ENCODE assay signal across 22 mouse cellular contexts in genomic region chr7:130340412-130341152, GRCm38 (mm10).
DNase-seq lines count a peak whose midpoint lies in the region; ATAC-seq and TF ChIP-seq lines count a peak whose summit lies in the region.
"Had no signal": no experiment of that assay in that cellular context is flagged by ENCODE, and none has a peak within 500 bp of the region (broad histone marks: within the 10 kb centered on the region; RNA-seq: fewer than 3 reads in every experiment).

No protein-coding gene starts in this region.

- H3K9ac ChIP-seq in midbrain, postnatal 0 days (replicated peaks; ENCODE audit: low read length, poor library complexity, severe bottlenecking): no peak overlapping the region
- no peak overlapping the region for H3K9ac ChIP-seq in embryonic facial prominence, embryonic 15.5 days
- no peak overlapping the region for H3K9ac ChIP-seq in stomach, embryonic 16.5 days (ENCODE audit: low read length)
- H3K9ac ChIP-seq: forebrain, postnatal 0 days; heart, embryonic 13.5 days; limb, embryonic 12.5 days; midbrain, embryonic 15.5 days had no signal

- H3K27me3 ChIP-seq in heart, embryonic 10.5 days (ENCODE audit: insufficient read depth, poor library complexity, severe bottlenecking): no peaks in the 10 kb centered on the region
- peaks cover 6% of the 10 kb centered on the region; the same call in 1 of the 2 replicates for H3K27me3 ChIP-seq in midbrain, embryonic 10.5 days (ENCODE audit: low read depth, poor library complexity, severe bottlenecking)
- no peaks in the 10 kb centered on the region for H3K27me3 ChIP-seq in midbrain, postnatal 0 days (ENCODE audit: insufficient read depth, low read length)
- H3K27me3 ChIP-seq in embryonic facial prominence, embryonic 15.5 days: no peaks in the 10 kb centered on the region
- no peaks in the 10 kb centered on the region for H3K27me3 ChIP-seq in stomach, embryonic 16.5 days (ENCODE audit: control insufficient read depth, insufficient read depth, low read length)
- H3K27me3 ChIP-seq: limb, embryonic 12.5 days; midbrain, embryonic 15.5 days had no signal

- H3K4me1 ChIP-seq in heart, embryonic 10.5 days: no peaks in the 10 kb centered on the region
- H3K4me1 ChIP-seq in midbrain, embryonic 10.5 days: peaks cover 14% of the 10 kb centered on the region
- H3K4me1 ChIP-seq in midbrain, postnatal 0 days (ENCODE audit: insufficient read depth, low read length): no peaks in the 10 kb centered on the region
- 0 out of 2 replicates have a peak, but pooled peaks cover 6% of the 10 kb centered on the region for H3K4me1 ChIP-seq in embryonic facial prominence, embryonic 15.5 days
- H3K4me1 ChIP-seq in stomach, embryonic 16.5 days (ENCODE audit: control insufficient read depth, insufficient read depth, low read length): 0 out of 2 replicates have a peak, but pooled peaks cover 2% of the 10 kb centered on the region
- H3K4me1 ChIP-seq: heart, embryonic 13.5 days; megakaryocyte, embryonic 14.5 days; midbrain, embryonic 15.5 days had no signal

- H3K27ac ChIP-seq in heart, embryonic 10.5 days: no peak overlapping the region
- peak overlapping the region; percentile 46; the same call in 1 of the 2 replicates for H3K27ac ChIP-seq in midbrain, embryonic 10.5 days (replicated peaks)
- H3K27ac ChIP-seq in midbrain, postnatal 0 days (ENCODE audit: low read depth, low read length): no peak overlapping the region; the same call in 1 of the 2 replicates
- H3K27ac ChIP-seq in embryonic facial prominence, embryonic 15.5 days (replicated peaks): peak overlapping the region; percentile 70
- H3K27ac ChIP-seq in stomach, embryonic 16.5 days (ENCODE audit: low read length): peak overlapping the region; percentile 76
- H3K27ac ChIP-seq: heart, embryonic 13.5 days; limb, embryonic 12.5 days; midbrain, embryonic 15.5 days had no signal

- no peaks in the 10 kb centered on the region for H3K9me3 ChIP-seq in heart, embryonic 10.5 days
- H3K9me3 ChIP-seq in midbrain, embryonic 10.5 days (replicated peaks): no peaks in the 10 kb centered on the region
- no peaks in the 10 kb centered on the region for H3K9me3 ChIP-seq in midbrain, postnatal 0 days (ENCODE audit: low read length)
- H3K9me3 ChIP-seq in embryonic facial prominence, embryonic 15.5 days (replicated peaks): no peaks in the 10 kb centered on the region
- no peaks in the 10 kb centered on the region for H3K9me3 ChIP-seq in stomach, embryonic 16.5 days (replicated peaks; ENCODE audit: control insufficient read depth, low read length)
- H3K9me3 ChIP-seq: heart, embryonic 13.5 days; limb, embryonic 12.5 days; midbrain, embryonic 15.5 days had no signal

- no peak for ATAC-seq in midbrain, postnatal 0 days (ENCODE audit: low FRiP score)
- peak; percentile 70; the same call in 1 of the 2 replicates for ATAC-seq in embryonic facial prominence, embryonic 15.5 days (ENCODE audit: insufficient number of reproducible peaks, low FRiP score, low TSS enrichment, low read depth)
- ATAC-seq in stomach, embryonic 16.5 days (ENCODE audit: insufficient read depth, low FRiP score): peak; percentile 60
- ATAC-seq: activated CD4-positive, CD25-positive, alpha-beta regulatory T cell, adult 4 months; CD4-positive, CD25-positive, alpha-beta regulatory T cell, adult 4 months; forebrain, postnatal 0 days; lung, postnatal 0 days; midbrain, embryonic 15.5 days had no signal

- H3K4me2 ChIP-seq in midbrain, postnatal 0 days (ENCODE audit: low read depth, low read length, poor library complexity, severe bottlenecking): no peak overlapping the region
- no peak overlapping the region for H3K4me2 ChIP-seq in embryonic facial prominence, embryonic 15.5 days (replicated peaks)
- H3K4me2 ChIP-seq in stomach, embryonic 16.5 days (ENCODE audit: low read depth, low read length): no peak overlapping the region
- H3K4me2 ChIP-seq: heart, embryonic 13.5 days; limb, embryonic 12.5 days; midbrain, embryonic 15.5 days had no signal

- H3K36me3 ChIP-seq in heart, embryonic 10.5 days: no peaks in the 10 kb centered on the region
- no peaks in the 10 kb centered on the region for H3K36me3 ChIP-seq in midbrain, embryonic 10.5 days
- H3K36me3 ChIP-seq in midbrain, postnatal 0 days (ENCODE audit: insufficient read depth, low read length): no peaks in the 10 kb centered on the region
- no peaks in the 10 kb centered on the region for H3K36me3 ChIP-seq in embryonic facial prominence, embryonic 15.5 days
- no peaks in the 10 kb centered on the region for H3K36me3 ChIP-seq in stomach, embryonic 16.5 days (ENCODE audit: control insufficient read depth, insufficient read depth, low read length)
- H3K36me3 ChIP-seq: heart, embryonic 13.5 days; limb, embryonic 12.5 days; midbrain, embryonic 15.5 days had no signal

- intact Hi-C loops in heart, postnatal 36 days (cut with DNase I): loop anchor here (2.0 kb wide), 1 partner anchor 16 kb away; no protein-coding TSS in a partner anchor

- DNase-seq in heart, embryonic 10.5 days (ENCODE audit: low spot score): peak; percentile 46
- DNase-seq in heart, postnatal 36 days: no peak
- DNase-seq in midbrain, embryonic 10.5 days (ENCODE audit: low spot score): peak; percentile 9
- no peak for DNase-seq in midbrain, postnatal 0 days (ENCODE audit: low spot score)
- no peak for DNase-seq in layer of hippocampus, adult 8-10 months (ENCODE audit: low spot score in 2 of 2)
- DNase-seq in spleen, postnatal 10 days (ENCODE audit: low spot score in 2 of 2): no peak
- DNase-seq: adrenal gland, postnatal 25 days; cerebellum, adult 18-20 months; forebrain, postnatal 0 days; kidney, adult 2 months; kidney, postnatal 4 days; retina, postnatal 1 day; thymus, postnatal 4 days had no signal

- WGBS in heart, embryonic 10.5 days: 72% methylated on average over 6 of the region's 6 CpGs
- WGBS in midbrain, embryonic 10.5 days: 81% methylated on average over 6 of the region's 6 CpGs
- WGBS in midbrain, postnatal 0 days: 62% methylated on average over 6 of the region's 6 CpGs
- 60% methylated on average over 6 of the region's 6 CpGs for WGBS in embryonic facial prominence, embryonic 15.5 days
- WGBS in stomach, embryonic 16.5 days: 65% methylated on average over 6 of the region's 6 CpGs

- TF ChIP-seq CTCF in midbrain, postnatal 0 days (IDR thresholded peaks at IDR 0.05): no peak

- no peak overlapping the region for H3K4me3 ChIP-seq in heart, embryonic 10.5 days
- H3K4me3 ChIP-seq in midbrain, embryonic 10.5 days: no peak overlapping the region
- H3K4me3 ChIP-seq in midbrain, postnatal 0 days (ENCODE audit: low read depth, low read length): no peak overlapping the region
- no peak overlapping the region for H3K4me3 ChIP-seq in embryonic facial prominence, embryonic 15.5 days (replicated peaks)
- no peak overlapping the region for H3K4me3 ChIP-seq in stomach, embryonic 16.5 days (replicated peaks; ENCODE audit: low read length)
- H3K4me3 ChIP-seq: heart, embryonic 13.5 days; limb, embryonic 12.5 days; megakaryocyte, embryonic 14.5 days; midbrain, embryonic 15.5 days had no signal

Comparison
In these comparisons a context has a peak if more than half of its experiments do, and no peak if none do; other contexts are left out.
1. DNase-seq: peak in heart, embryonic 10.5 days (single experiment) and midbrain, embryonic 10.5 days (single experiment); none in heart, postnatal 36 days (0 of 2), midbrain, postnatal 0 days (single experiment), layer of hippocampus, adult 8-10 months (0 of 2) and spleen, postnatal 10 days (0 of 2).
2. H3K27ac ChIP-seq: peak in midbrain, embryonic 10.5 days (single experiment), embryonic facial prominence, embryonic 15.5 days (single experiment) and stomach, embryonic 16.5 days (single experiment); none in heart, embryonic 10.5 days (single experiment) and midbrain, postnatal 0 days (single experiment).